Comparison of ENCODE assay signal across 19 mouse cellular contexts in genomic region chr10:5163770-5164169, GRCm38 (mm10).
DNase-seq lines count a peak whose midpoint lies in the region; ATAC-seq and TF ChIP-seq lines count a peak whose summit lies in the region.
"Had no signal": no experiment of that assay in that cellular context is flagged by ENCODE, and none has a peak within 500 bp of the region (broad histone marks: within the 10 kb centered on the region; RNA-seq: fewer than 3 reads in every experiment).

No protein-coding gene starts in this region.

- TF ChIP-seq CTCF in lung, postnatal 0 days (IDR thresholded peaks at IDR 0.05) = no peak

- no peak overlapping the region for H3K27ac ChIP-seq in lung, postnatal 0 days (ENCODE audit: low read length)
- H3K27ac ChIP-seq: embryonic facial prominence, embryonic 13.5 days; forebrain, embryonic 15.5 days; heart, embryonic 15.5 days; hindbrain, embryonic 15.5 days; liver, embryonic 14.5 days; neural tube, embryonic 13.5 days; stomach, postnatal 0 days had no signal

- no peak overlapping the region for H3K4me2 ChIP-seq in lung, postnatal 0 days (replicated peaks; ENCODE audit: low read depth, low read length)
- H3K4me2 ChIP-seq: embryonic facial prominence, embryonic 13.5 days; forebrain, embryonic 15.5 days; heart, embryonic 15.5 days; hindbrain, embryonic 15.5 days; midbrain, embryonic 11.5 days; neural tube, embryonic 13.5 days had no signal

- H3K4me1 ChIP-seq in lung, postnatal 0 days (ENCODE audit: insufficient read depth, low read depth, low read length) = no peaks in the 10 kb centered on the region
- H3K4me1 ChIP-seq: embryonic facial prominence, embryonic 13.5 days; forebrain, embryonic 15.5 days; hindbrain, embryonic 15.5 days; neural tube, embryonic 13.5 days had no signal

- no peaks in the 10 kb centered on the region for H3K36me3 ChIP-seq in lung, postnatal 0 days (ENCODE audit: insufficient read depth, low read length)
- H3K36me3 ChIP-seq: embryonic facial prominence, embryonic 13.5 days; forebrain, embryonic 15.5 days; neural tube, embryonic 13.5 days had no signal

- DNase-seq in lung, adult 18-20 months = peak; percentile 20 to 22
- DNase-seq in lung, postnatal 0 days (ENCODE audit: low spot score) = no peak
- peak; percentile 67 for DNase-seq in thymus, postnatal 25 days
- DNase-seq in cerebellum, postnatal 25 days = no peak
- no peak for DNase-seq in gastrocnemius, postnatal 25 days
- no peak for DNase-seq in cerebellum, adult 9-10 months
- DNase-seq: cerebellum, adult 2 months; gastrocnemius, postnatal 10 days; right cerebral cortex, adult 18-20 months had no signal

- 25% methylated on average over 6 of the region's 6 CpGs for WGBS in lung, postnatal 0 days

- ATAC-seq in lung, postnatal 0 days = no peak
- peak; percentile 38 for ATAC-seq in granulocyte monocyte progenitor cell, adult 5-6 weeks (replicated peaks; ENCODE audit: poor library complexity, severe bottlenecking)
- ATAC-seq in monocyte, adult 5-6 weeks (replicated peaks; ENCODE audit: insufficient number of reproducible peaks, low FRiP score, low TSS enrichment, poor library complexity, severe bottlenecking) = peak; percentile 65; the same call in 1 of the 2 replicates
- ATAC-seq: forebrain, embryonic 15.5 days had no signal

- no peak overlapping the region for H3K4me3 ChIP-seq in lung, postnatal 0 days (ENCODE audit: low read depth, low read length)
- H3K4me3 ChIP-seq: embryonic facial prominence, embryonic 13.5 days; forebrain, embryonic 15.5 days; heart, embryonic 15.5 days; hindbrain, embryonic 15.5 days; neural tube, embryonic 13.5 days had no signal

- no peak for TF ChIP-seq EP300 in lung, postnatal 0 days (IDR thresholded peaks at IDR 0.05)

- no peak overlapping the region for H3K9ac ChIP-seq in lung, postnatal 0 days (replicated peaks; ENCODE audit: low read depth)
- H3K9ac ChIP-seq: embryonic facial prominence, embryonic 13.5 days; forebrain, embryonic 15.5 days; heart, embryonic 15.5 days; hindbrain, embryonic 15.5 days; liver, embryonic 14.5 days; neural tube, embryonic 13.5 days had no signal

- no peaks in the 10 kb centered on the region for H3K27me3 ChIP-seq in lung, postnatal 0 days (replicated peaks; ENCODE audit: insufficient read depth, low read length)
- H3K27me3 ChIP-seq: embryonic facial prominence, embryonic 13.5 days; forebrain, embryonic 15.5 days; heart, embryonic 15.5 days; hindbrain, embryonic 15.5 days; neural tube, embryonic 13.5 days had no signal

- H3K9me3 ChIP-seq in lung, postnatal 0 days (ENCODE audit: low read length) = no peaks in the 10 kb centered on the region
- H3K9me3 ChIP-seq: embryonic facial prominence, embryonic 13.5 days; forebrain, embryonic 15.5 days; heart, embryonic 15.5 days; hindbrain, embryonic 15.5 days; neural tube, embryonic 13.5 days had no signal

Comparison
In these comparisons a context has a peak if more than half of its experiments do, and no peak if none do; other contexts are left out.
1. DNase-seq: peak in lung, adult 18-20 months (2 of 2) and thymus, postnatal 25 days (single experiment); none in lung, postnatal 0 days (single experiment), cerebellum, postnatal 25 days (0 of 2), gastrocnemius, postnatal 25 days (single experiment) and cerebellum, adult 9-10 months (single experiment).